Mouse (Mus musculus) forebrain, embryonic 15.5 days (tissue): Measurements from ENCODE around the gene Eif5a2. TPM values are rescaled to one million over a fixed set of nuclear protein-coding genes. Genes with fewer than 3 reads are reported as not detected.
A peak's percentile ranks its signal among the peaks of the same experiment; 100 is the strongest.

Experiments
- ATAC-seq: fragments of 200-750 bp; cut with Nextera tagmentation; replicated peaks from 2 replicates; pipeline ENCODE4 v1.8.0; 2017; ENCODE audit warnings: mild to moderate bottlenecking, moderate TSS enrichment, moderate library complexity
- H3K27ac ChIP-seq: fragments of 300-500 bp; sonication (generic); replicated peaks from 2 replicates; pipeline ENCODE4 v1.5.1; 2015; ENCODE audit warnings: mild to moderate bottlenecking, inconsistent platforms
- H3K27me3 ChIP-seq: fragments of 300-500 bp; sonication (generic); 2 replicates; pipeline ENCODE4 v1.6.1; 2015; ENCODE audit warnings: inconsistent platforms
- H3K36me3 ChIP-seq: fragments of 300-500 bp; sonication (generic); 2 replicates; pipeline ENCODE4 v1.6.1; 2015; ENCODE audit warnings: mild to moderate bottlenecking, inconsistent platforms
- H3K4me1 ChIP-seq: fragments of 300-500 bp; sonication (generic); 2 replicates; pipeline ENCODE4 v1.6.1; 2015; ENCODE audit warnings: inconsistent platforms
- H3K4me2 ChIP-seq: fragments of 300-500 bp; sonication (generic); replicated peaks from 2 replicates; pipeline ENCODE4 v1.6.1; 2015; ENCODE audit warnings: mild to moderate bottlenecking, inconsistent platforms
- H3K4me3 ChIP-seq: fragments of 300-500 bp; sonication (generic); 2 replicates; pipeline ENCODE4 v1.5.1; 2015; ENCODE audit warnings: mild to moderate bottlenecking, inconsistent platforms
- H3K9ac ChIP-seq: fragments of 300-500 bp; sonication (generic); replicated peaks from 2 replicates; pipeline ENCODE4 v1.6.1; 2015; ENCODE audit warnings: mild to moderate bottlenecking, inconsistent platforms
- H3K9me3 ChIP-seq: fragments of 300-500 bp; sonication (generic); 2 replicates; pipeline ENCODE4 v1.6.1; 2016; ENCODE audit warnings: inconsistent platforms
- WGBS: fragments of 180-500 bp; shearing (Covaris S2); methylation state at CpG from one replicate; pipeline ENCODE4 v1.1.7; 2015; ENCODE audit warnings: mixed read lengths; 5-methylcytosine and 5-hydroxymethylcytosine counted together
- polyA plus RNA-seq: library from polyadenylated mRNA; unstranded; fragments of >200 nt; fragmentation: Nextera tagmentation; extraction: Ambion mirVana; gene quantifications from 2 replicates; pipeline ENCODE4 v1.2.1, GENCODE M21; 2015

The Eif5a2 gene
- 7.8 and 7.9 TPM in 2 replicates for polyA plus RNA-seq

- Histone ChIP-seq H3K27me3 (0 out of 2 replicates have a peak, but pooled peaks cover 4% of the 10 kb centered on the region), H3K9ac (peak within 1 kb of the TSS; percentile 80), H3K9me3 (no peaks in the 10 kb centered on the region), H3K36me3 (no peaks in the 10 kb centered on the region), H3K27ac (no peak within 1 kb of the TSS), H3K4me3 (peak within 1 kb of the TSS; percentile 82), H3K4me1 (peaks cover 20% of the 10 kb centered on the region), H3K4me2 (peak within 1 kb of the TSS; percentile 99)
- 2% methylated on average over 46 of the region's 46 CpGs for WGBS
- peak; percentile 99 for ATAC-seq
Measured at GRCm38 (mm10) chr3:28780994-28781393, at the start of gene Eif5a2. Gene Eif5a2, plus strand, starts transcription at chr3:28781276.

GRCm38 (mm10) chr3:28734712-28735111 lies 46.4 kb upstream of the Eif5a2 start:
- ATAC-seq = no peak
- Histone ChIP-seq H3K4me3 (no peak overlapping the region), H3K36me3 (no peaks in the 10 kb centered on the region), H3K4me2 (no peak overlapping the region), H3K9ac (no peak overlapping the region), H3K4me1 (no peaks in the 10 kb centered on the region), H3K27ac (no peak overlapping the region), H3K9me3 (no peaks in the 10 kb centered on the region), H3K27me3 (no peaks in the 10 kb centered on the region)
- WGBS = 62% methylated on average over 2 of the region's 2 CpGs

- WGBS = 28% methylated on average over 2 of the region's 2 CpGs
- no peak for ATAC-seq
Measured at GRCm38 (mm10) chr3:28736981-28737380, 44.1 kb upstream of the Eif5a2 start.

GRCm38 (mm10) chr3:28740353-28740752 lies 40.7 kb upstream of the Eif5a2 start:
- Histone ChIP-seq H3K36me3 (no peaks in the 10 kb centered on the region), H3K4me2 (no peak overlapping the region), H3K9ac (no peak overlapping the region), H3K27ac (no peak overlapping the region), H3K4me1 (peaks cover 10% of the 10 kb centered on the region), H3K9me3 (no peaks in the 10 kb centered on the region), H3K27me3 (no peaks in the 10 kb centered on the region), H3K4me3 (no peak overlapping the region)
- ATAC-seq = no peak
- 26% methylated on average over 6 of the region's 6 CpGs for WGBS

More at GRCm38 (mm10) chr3:28736981-28737380, 44.1 kb upstream of the Eif5a2 start:
- Histone ChIP-seq H3K4me2 (no peak overlapping the region), H3K27me3 (no peaks in the 10 kb centered on the region), H3K27ac (no peak overlapping the region), H3K4me3 (no peak overlapping the region), H3K9ac (no peak overlapping the region), H3K4me1 (no peaks in the 10 kb centered on the region), H3K9me3 (no peaks in the 10 kb centered on the region), H3K36me3 (no peaks in the 10 kb centered on the region)

- Histone ChIP-seq H3K9me3 (no peaks in the 10 kb centered on the region), H3K4me3 (no peak overlapping the region), H3K4me1 (peaks cover 12% of the 10 kb centered on the region), H3K4me2 (no peak overlapping the region), H3K9ac (no peak overlapping the region), H3K27ac (no peak overlapping the region), H3K27me3 (no peaks in the 10 kb centered on the region), H3K36me3 (no peaks in the 10 kb centered on the region)
- peak; percentile 36; the same call in 1 of the 2 replicates for ATAC-seq
- 39% methylated on average over 8 of the region's 8 CpGs for WGBS
Measured at GRCm38 (mm10) chr3:28743251-28743650, 37.8 kb upstream of the Eif5a2 start.

- WGBS = 38% methylated on average over 7 of the region's 7 CpGs
- no peak overlapping the region for H3K4me2 ChIP-seq
- H3K27me3 ChIP-seq = no peaks in the 10 kb centered on the region
- H3K36me3 ChIP-seq = no peaks in the 10 kb centered on the region
- no peaks in the 10 kb centered on the region for H3K9me3 ChIP-seq
- no peak overlapping the region for H3K9ac ChIP-seq
- H3K4me1 ChIP-seq = peaks cover 12% of the 10 kb centered on the region
- no peak overlapping the region for H3K27ac ChIP-seq
- no peak overlapping the region for H3K4me3 ChIP-seq
- ATAC-seq = peak; percentile 91
Measured at GRCm38 (mm10) chr3:28745835-28746483, 35.1 kb upstream of the Eif5a2 start.

GRCm38 (mm10) chr3:28748151-28748550 lies 32.9 kb upstream of the Eif5a2 start:
- WGBS = 87% methylated on average over 3 of the region's 3 CpGs
- Histone ChIP-seq H3K27me3 (no peaks in the 10 kb centered on the region), H3K36me3 (no peaks in the 10 kb centered on the region)

GRCm38 (mm10) chr3:28748956-28749355 lies 32.1 kb upstream of the Eif5a2 start:
- Histone ChIP-seq H3K4me2 (no peak overlapping the region), H3K9me3 (no peaks in the 10 kb centered on the region), H3K27me3 (no peaks in the 10 kb centered on the region), H3K4me3 (no peak overlapping the region), H3K9ac (no peak overlapping the region), H3K27ac (no peak overlapping the region), H3K4me1 (0 out of 2 replicates have a peak, but pooled peaks cover 2% of the 10 kb centered on the region), H3K36me3 (no peaks in the 10 kb centered on the region)
- no peak for ATAC-seq

More at GRCm38 (mm10) chr3:28748151-28748550, 32.9 kb upstream of the Eif5a2 start:
- Histone ChIP-seq H3K4me1 (peaks cover 7% of the 10 kb centered on the region), H3K27ac (no peak overlapping the region), H3K4me3 (no peak overlapping the region), H3K4me2 (no peak overlapping the region), H3K9ac (no peak overlapping the region), H3K9me3 (no peaks in the 10 kb centered on the region)
- no peak for ATAC-seq

GRCm38 (mm10) chr3:28755477-28755876 lies 25.6 kb upstream of the Eif5a2 start:
- ATAC-seq = no peak
- WGBS = 47% methylated on average over 7 of the region's 7 CpGs
- no peak overlapping the region for H3K4me2 ChIP-seq

GRCm38 (mm10) chr3:28761225-28761789 lies 19.8 kb upstream of the Eif5a2 start:
- 71% methylated on average over 8 of the region's 8 CpGs for WGBS
- Histone ChIP-seq H3K27me3 (no peaks in the 10 kb centered on the region), H3K4me1 (no peaks in the 10 kb centered on the region), H3K9ac (no peak overlapping the region), H3K4me3 (no peak overlapping the region), H3K4me2 (no peak overlapping the region), H3K36me3 (no peaks in the 10 kb centered on the region), H3K9me3 (no peaks in the 10 kb centered on the region), H3K27ac (no peak overlapping the region)
- 0 out of 2 replicates have a peak, but pooled peaks have one; percentile 43 for ATAC-seq

More at GRCm38 (mm10) chr3:28755477-28755876, 25.6 kb upstream of the Eif5a2 start:
- no peak overlapping the region for H3K9ac ChIP-seq
- H3K4me3 ChIP-seq = no peak overlapping the region
- H3K27me3 ChIP-seq = no peaks in the 10 kb centered on the region
- no peaks in the 10 kb centered on the region for H3K36me3 ChIP-seq
- H3K9me3 ChIP-seq = no peaks in the 10 kb centered on the region
- no peak overlapping the region for H3K27ac ChIP-seq
- H3K4me1 ChIP-seq = no peaks in the 10 kb centered on the region

GRCm38 (mm10) chr3:28766935-28767334 lies 14.1 kb upstream of the Eif5a2 start:
- no peak for ATAC-seq
- Histone ChIP-seq H3K4me1 (no peaks in the 10 kb centered on the region), H3K36me3 (no peaks in the 10 kb centered on the region), H3K9me3 (no peaks in the 10 kb centered on the region), H3K27ac (no peak overlapping the region), H3K27me3 (no peaks in the 10 kb centered on the region), H3K4me2 (no peak overlapping the region), H3K4me3 (no peak overlapping the region), H3K9ac (no peak overlapping the region)
- WGBS = 90% methylated on average over 4 of the region's 4 CpGs

- no peaks in the 10 kb centered on the region for H3K9me3 ChIP-seq
- no peak overlapping the region for H3K9ac ChIP-seq
- WGBS = 85% methylated on average over 3 of the region's 3 CpGs
Measured at GRCm38 (mm10) chr3:28768222-28768621, 12.9 kb upstream of the Eif5a2 start.

More at GRCm38 (mm10) chr3:28768222-28768621, 12.9 kb upstream of the Eif5a2 start:
- no peak for ATAC-seq
- Histone ChIP-seq H3K4me1 (no peaks in the 10 kb centered on the region), H3K27me3 (no peaks in the 10 kb centered on the region), H3K36me3 (no peaks in the 10 kb centered on the region), H3K4me3 (no peak overlapping the region), H3K4me2 (no peak overlapping the region), H3K27ac (no peak overlapping the region)
